Mouse (Mus musculus): ENCODE results near the gene Kat8.

The Kat8 gene

GRCm38 (mm10) chr7:127967922-127968828, 55.9 kb downstream of the Kat8 start:
- TF ChIP-seq NANOG (IDR thresholded peaks at IDR 0.05; ENCODE audit: borderline replicate concordance, low read length) (no peak), CTCF (conservative IDR thresholded peaks at IDR 0.05; ENCODE audit: low read length) (no peak), POU5F1 (IDR thresholded peaks at IDR 0.05; ENCODE audit: borderline replicate concordance, low read length) (no peak)
- H3K36me3 ChIP-seq (ENCODE audit: insufficient read depth, low read length): peaks cover 50% of the 10 kb centered on the region
- H3K4me1 ChIP-seq (replicated peaks; ENCODE audit: low read depth, low read length): peaks cover 54% of the 10 kb centered on the region
- H3K4me3 ChIP-seq (replicated peaks; ENCODE audit: low read length): peak overlapping the region; percentile 99
- no peaks in the 10 kb centered on the region for H3K9me3 ChIP-seq (ENCODE audit: low read length)
- H3K27me3 ChIP-seq (ENCODE audit: insufficient read depth, low read length): no peaks in the 10 kb centered on the region

GRCm38 (mm10) chr7:127974413-127974930, 62.2 kb downstream of the Kat8 start:
- Histone ChIP-seq H3K4me3 (replicated peaks; ENCODE audit: low read length) (no peak overlapping the region), H3K9me3 (ENCODE audit: low read length) (no peaks in the 10 kb centered on the region), H3K36me3 (ENCODE audit: insufficient read depth, low read length) (peaks cover 100% of the 10 kb centered on the region), H3K4me1 (replicated peaks; ENCODE audit: low read depth, low read length) (peaks cover 67% of the 10 kb centered on the region), H3K27me3 (ENCODE audit: insufficient read depth, low read length) (no peaks in the 10 kb centered on the region)
- no peak for TF ChIP-seq POU5F1 (IDR thresholded peaks at IDR 0.05; ENCODE audit: borderline replicate concordance, low read length)
- TF ChIP-seq CTCF (conservative IDR thresholded peaks at IDR 0.05; ENCODE audit: low read length): no peak
- no peak for TF ChIP-seq NANOG (IDR thresholded peaks at IDR 0.05; ENCODE audit: borderline replicate concordance, low read length)

All from E14TG2a.4 (cell line).